Mouse (Mus musculus) B cell, adult 2 months (primary cell): Measurements from ENCODE around the gene Olfr1212.

Source experiments
- DNase-seq, 2 experiments: peaks; one replicate each; pipeline ENCODE4 v3.0.0; 2022

The Olfr1212 gene

GRCm38 (mm10) chr2:88953669-88954068, at the start of gene Olfr1212:
Gene Olfr1212, plus strand, starts transcription at chr2:88953969.
- no peak for DNase-seq

- no peak for DNase-seq
Measured at GRCm38 (mm10) chr2:88915057-88915456, 38.7 kb upstream of the Olfr1212 start, which contains the start of gene Olfr1209. Gene Olfr1209, minus strand, starts transcription at chr2:88915157.

- no peak for DNase-seq
Measured at GRCm38 (mm10) chr2:88938011-88938410, 15.8 kb upstream of the Olfr1212 start, which contains the start of gene Olfr1211. Gene Olfr1211, minus strand, starts transcription at chr2:88938111.

GRCm38 (mm10) chr2:88980181-88980580, 26.4 kb downstream of the Olfr1212 start, which contains the start of gene Gm13762:
Gene Gm13762, minus strand, starts transcription at chr2:88980281.
- no peak for DNase-seq

- DNase-seq, result no peak
Measured at GRCm38 (mm10) chr2:88992553-88992952, 38.8 kb downstream of the Olfr1212 start, which contains the start of gene Olfr1214. Gene Olfr1214, minus strand, starts transcription at chr2:88992653.

GRCm38 (mm10) chr2:89006873-89007272, 53.1 kb downstream of the Olfr1212 start, which contains the start of gene Olfr1215:
Gene Olfr1215, minus strand, starts transcription at chr2:89006973.
- DNase-seq, result no peak
